Mouse (Mus musculus) stomach, postnatal 0 days (tissue): ENCODE results near the gene Msi1.

Experiments
- CTCF ChIP-seq: IDR thresholded peaks from 2 replicates; pipeline ENCODE4 v1.5.1; 2016; ENCODE audit warnings: antibody characterized with exemption, low read depth, mild to moderate bottlenecking, moderate library complexity
- EP300 ChIP-seq: optimal IDR thresholded peaks from 2 replicates; pipeline ENCODE3; 2016; ENCODE audit warnings: antibody characterized with exemption

DNA sequence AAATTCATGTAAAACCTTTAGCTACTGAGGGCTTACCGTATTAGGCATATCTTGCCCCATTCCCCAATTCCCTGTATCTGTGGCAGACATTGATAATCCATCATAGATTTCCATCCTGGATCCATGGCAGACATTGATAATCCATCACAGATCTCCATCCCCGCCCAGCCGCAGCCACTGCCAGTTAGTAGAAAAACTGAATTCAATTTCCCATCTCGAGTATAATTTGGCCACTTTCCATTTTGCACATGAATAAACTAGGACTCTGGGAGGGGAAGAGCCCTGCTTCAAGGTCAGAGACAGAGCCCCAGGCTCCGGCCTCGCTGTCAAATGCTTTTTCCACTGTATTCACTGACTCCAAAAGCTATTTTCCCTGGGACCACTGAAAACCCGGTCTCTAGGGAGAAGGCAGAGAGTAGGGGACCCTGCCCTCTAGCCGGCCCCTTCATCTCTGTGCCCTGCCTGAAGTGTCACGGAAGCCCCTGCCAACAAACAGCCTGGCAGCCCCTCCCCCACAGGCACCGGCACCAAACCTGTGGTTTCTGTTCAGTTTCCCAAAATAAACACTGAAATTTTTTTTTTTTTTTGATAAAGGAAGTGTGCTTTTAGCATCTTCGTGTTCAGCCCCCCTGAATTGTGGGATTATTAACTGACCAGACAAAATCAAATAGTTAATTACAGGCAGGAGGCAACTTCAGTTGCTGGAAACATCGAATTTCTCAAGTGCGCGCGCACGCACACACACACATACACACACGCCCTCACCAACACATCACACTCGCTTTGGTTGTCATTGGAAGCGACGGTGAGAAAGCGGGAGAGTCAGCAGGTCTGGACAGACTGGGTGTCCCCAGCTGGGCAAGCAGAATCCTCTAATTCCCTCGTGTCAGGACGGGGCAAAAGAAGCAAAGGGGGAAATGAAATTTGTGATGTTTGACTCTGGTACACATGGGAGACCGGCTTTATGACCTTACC is 14.0 kb upstream of the Msi1 start:
- TF ChIP-seq CTCF (no peak), EP300 (no peak)
